Mouse (Mus musculus) kidney, adult 2 months (tissue): ENCODE data around the gene Mapre3. TPM values are rescaled to one million over a fixed set of nuclear protein-coding genes. Genes with fewer than 3 reads are reported as not detected.

Source experiments
- DNase-seq: peaks from one replicate; pipeline ENCODE4 v3.0.0; 2021
- H3K27ac ChIP-seq: fragments of 200-500 bp; 2 replicates; pipeline ENCODE4 v1.5.1; 2012; ENCODE audit warnings: low read depth, low read length, control low read depth, inconsistent platforms; ENCODE audit not compliant: insufficient read depth
- H3K27me3 ChIP-seq: fragments of 200-500 bp; replicated peaks from 2 replicates; pipeline ENCODE4 v1.6.1; 2012; ENCODE audit warnings: mild to moderate bottlenecking, moderate library complexity, low read length, inconsistent platforms; ENCODE audit not compliant: control insufficient read depth, insufficient read depth
- H3K36me3 ChIP-seq: fragments of 200-500 bp; 2 replicates; pipeline ENCODE4 v1.6.1; 2012; ENCODE audit warnings: mild to moderate bottlenecking, moderate library complexity, low read length, inconsistent platforms; ENCODE audit not compliant: control insufficient read depth, insufficient read depth
- H3K4me1 ChIP-seq: fragments of 200-500 bp; 2 replicates; pipeline ENCODE4 v1.6.1; 2011; ENCODE audit warnings: low read length; ENCODE audit not compliant: control insufficient read depth, insufficient read depth
- H3K4me3 ChIP-seq: fragments of 200-500 bp; 2 replicates; pipeline ENCODE4 v1.5.1; 2011; ENCODE audit warnings: mild to moderate bottlenecking, low read depth, low read length, control low read depth; ENCODE audit not compliant: insufficient read depth
- CTCF ChIP-seq: fragments of 200-500 bp; conservative IDR thresholded peaks from 2 replicates; pipeline ENCODE4 v1.5.1; 2011; ENCODE audit warnings: low read depth, mild to moderate bottlenecking, control low read depth, low read length, moderate library complexity, mixed read lengths; ENCODE audit not compliant: insufficient read depth, insufficient read length
- POLR2A ChIP-seq: fragments of 200-500 bp; IDR thresholded peaks from one replicate; pipeline ENCODE4 v1.6.1; 2011; ENCODE audit warnings: low read depth, low read length, control low read depth
- WGBS: fragments of 180-500 bp; shearing (Covaris S2); methylation state at CpG from one replicate; pipeline ENCODE4 v1.1.7; 2018; 5-methylcytosine and 5-hydroxymethylcytosine counted together
- polyA plus RNA-seq: library from polyadenylated mRNA; depleted of rRNA; stranded (reverse); fragments of >200 nt; gene quantifications from 2 replicates; pipeline ENCODE4 v1.2.3, GENCODE M21; 2012

Mapre3 gene
- polyA plus RNA-seq, 1 experiment = 44.3 TPM

GRCm38 (mm10) chr5:30850556-30850925 is 36.1 kb downstream of the Mapre3 start:
- Histone ChIP-seq H3K4me3 (no peak overlapping the region), H3K27ac (peak overlapping the region; percentile 49; the same call in 1 of the 2 replicates), H3K4me1 (peaks cover 15% of the 10 kb centered on the region), H3K36me3 (no peaks in the 10 kb centered on the region), H3K27me3 (no peaks in the 10 kb centered on the region)
- WGBS = 53% methylated on average over 2 of the region's 2 CpGs
- no peak for TF ChIP-seq CTCF
- TF ChIP-seq POLR2A = no peak
- DNase-seq = no peak

GRCm38 (mm10) chr5:30853522-30853921 is 39.1 kb downstream of the Mapre3 start:
- H3K27ac ChIP-seq = no peak overlapping the region
- no peak overlapping the region for H3K4me3 ChIP-seq
- 86% methylated on average over 4 of the region's 4 CpGs for WGBS
- H3K36me3 ChIP-seq = no peaks in the 10 kb centered on the region
- H3K4me1 ChIP-seq = peaks cover 12% of the 10 kb centered on the region
- TF ChIP-seq CTCF (no peak), POLR2A (no peak)
- no peaks in the 10 kb centered on the region for H3K27me3 ChIP-seq
- DNase-seq = no peak

- Histone ChIP-seq H3K27ac (no peak overlapping the region), H3K27me3 (no peaks in the 10 kb centered on the region), H3K4me3 (no peak overlapping the region), H3K36me3 (no peaks in the 10 kb centered on the region), H3K4me1 (peaks cover 5% of the 10 kb centered on the region)
- WGBS = 51% methylated on average over 3 of the region's 3 CpGs
- peak; percentile 70 for DNase-seq
- TF ChIP-seq CTCF = peak; percentile 65
- TF ChIP-seq POLR2A = no peak
Observed at GRCm38 (mm10) chr5:30855674-30856073, 41.2 kb downstream of the Mapre3 start.

- H3K36me3 ChIP-seq = no peaks in the 10 kb centered on the region
- no peaks in the 10 kb centered on the region for H3K27me3 ChIP-seq
- no peak overlapping the region for H3K27ac ChIP-seq
- TF ChIP-seq POLR2A = no peak
- TF ChIP-seq CTCF = peak; percentile 46
- H3K4me3 ChIP-seq = no peak overlapping the region
- 73% methylated on average over 2 of the region's 2 CpGs for WGBS
- H3K4me1 ChIP-seq = peaks cover under 1% of the 10 kb centered on the region; the same call in 1 of the 2 replicates
- DNase-seq = no peak
Observed at GRCm38 (mm10) chr5:30856124-30856523, 41.7 kb downstream of the Mapre3 start.

- H3K36me3 ChIP-seq = no peaks in the 10 kb centered on the region
- no peaks in the 10 kb centered on the region for H3K4me1 ChIP-seq
- 0 out of 2 replicates have a peak, but pooled peaks have one; percentile 1 for TF ChIP-seq CTCF
- TF ChIP-seq POLR2A = no peak
- 66% methylated on average over 4 of the region's 4 CpGs for WGBS
- DNase-seq = no peak
- no peaks in the 10 kb centered on the region for H3K27me3 ChIP-seq
- H3K4me3 ChIP-seq = no peak overlapping the region
- no peak overlapping the region for H3K27ac ChIP-seq
Observed at GRCm38 (mm10) chr5:30863852-30864251, 49.4 kb downstream of the Mapre3 start.

GRCm38 (mm10) chr5:30864322-30864721 is 49.9 kb downstream of the Mapre3 start:
- TF ChIP-seq POLR2A (no peak), CTCF (no peak)
- DNase-seq = no peak
- WGBS = 72% methylated on average over 15 of the region's 15 CpGs

GRCm38 (mm10) chr5:30866871-30867270 is 52.4 kb downstream of the Mapre3 start:
- H3K27ac ChIP-seq = no peak overlapping the region
- no peaks in the 10 kb centered on the region; the same call in 1 of the 2 replicates for H3K4me1 ChIP-seq
- WGBS = 90% methylated on average over 3 of the region's 3 CpGs
- H3K4me3 ChIP-seq = no peak overlapping the region
- no peaks in the 10 kb centered on the region for H3K27me3 ChIP-seq
- H3K36me3 ChIP-seq = no peaks in the 10 kb centered on the region
- no peak for TF ChIP-seq CTCF
- TF ChIP-seq POLR2A = no peak
- no peak for DNase-seq

More at GRCm38 (mm10) chr5:30864322-30864721, 49.9 kb downstream of the Mapre3 start:
- H3K4me1 ChIP-seq = no peaks in the 10 kb centered on the region
- no peaks in the 10 kb centered on the region for H3K27me3 ChIP-seq
- no peak overlapping the region for H3K27ac ChIP-seq
- H3K36me3 ChIP-seq = no peaks in the 10 kb centered on the region
- no peak overlapping the region for H3K4me3 ChIP-seq

GRCm38 (mm10) chr5:30867712-30868111 is 53.3 kb downstream of the Mapre3 start, which contains the start of gene Tmem214:
Gene Tmem214 (plus strand): TSS chr5:30868012.
- H3K27me3 ChIP-seq = no peaks in the 10 kb centered on the region
- H3K4me3 ChIP-seq = no peak within 1 kb of the TSS
- DNase-seq = no peak
- H3K4me1 ChIP-seq = no peaks in the 10 kb centered on the region; the same call in 1 of the 2 replicates
- no peak within 1 kb of the TSS for H3K27ac ChIP-seq
- TF ChIP-seq POLR2A = no peak
- TF ChIP-seq CTCF = no peak
- no peaks in the 10 kb centered on the region for H3K36me3 ChIP-seq
- 96% methylated on average over 3 of the region's 3 CpGs for WGBS
